Mouse (Mus musculus) erythroblast, embryonic 14.5 days (primary cell): ENCODE data around the gene Apbb2.

Source experiments
- GATA1 ChIP-seq: IDR thresholded peaks from 2 replicates; pipeline ENCODE4 v1.6.1; 2012; ENCODE audit warnings: low read length, inconsistent platforms, mixed read lengths
- TAL1 ChIP-seq: IDR thresholded peaks from 3 replicates; pipeline ENCODE4 v1.6.1; 2012; ENCODE audit warnings: low read length, inconsistent platforms, mixed read lengths

DNA sequence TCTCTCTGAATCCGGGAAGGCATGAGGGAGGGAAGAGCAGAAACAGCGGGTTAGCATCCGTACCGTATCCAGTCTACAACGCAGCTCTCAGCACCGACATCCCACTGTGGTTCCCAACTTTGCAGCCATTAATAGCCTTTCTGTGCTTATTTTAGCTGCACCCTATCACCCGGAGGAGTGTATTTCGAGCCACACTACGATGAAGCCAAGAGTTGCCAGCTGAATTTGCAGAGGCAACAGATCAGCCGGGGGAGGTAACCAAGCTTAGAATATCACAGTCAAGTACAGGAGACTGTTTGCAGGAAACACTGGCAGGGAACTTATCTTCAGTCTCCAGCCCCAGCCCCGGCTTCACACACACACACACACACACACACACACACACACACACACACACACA, 295.0 kb downstream of the Apbb2 start:
- no peak for TF ChIP-seq GATA1
- no peak for TF ChIP-seq TAL1
